Mouse (Mus musculus): ENCODE data around the gene Rbm45. TPM values are rescaled to one million over a fixed set of nuclear protein-coding genes. Genes with fewer than 3 reads are reported as not detected.

The Rbm45 gene
- polyA plus RNA-seq, 1 experiment from 2014 or later: 17.5 TPM

Other genes starting within 250 kb of the Rbm45 start
- gene Pde11a, start 31.2 kb upstream of the Rbm45 start, polyA plus RNA-seq (2015; fragmentation: Nextera tagmentation; extraction: Ambion mirVana): 1.5 and 1.9 TPM in 2 replicates
- gene Cyct, start 9.5 kb upstream of the Rbm45 start, polyA plus RNA-seq (2015; fragmentation: Nextera tagmentation; extraction: Ambion mirVana): not detected in 2 replicates
- 18.3 and 20.1 TPM in 2 replicates for gene Osbpl6, start 36.5 kb downstream of the Rbm45 start, polyA plus RNA-seq (2015; fragmentation: Nextera tagmentation; extraction: Ambion mirVana)

All from kidney, embryonic 15.5 days (tissue).